Mouse (Mus musculus) cortical plate, adult 2 months (tissue): ENCODE measurements around the gene B4galt3. TPM values are rescaled to one million over a fixed set of nuclear protein-coding genes. Genes with fewer than 3 reads are reported as not detected.

Experiments used
- H3K27ac ChIP-seq: fragments of 200-500 bp; 2 replicates; pipeline ENCODE4 v1.5.1; 2012; ENCODE audit warnings: low read length, control low read depth, inconsistent platforms; ENCODE audit not compliant: insufficient read depth
- H3K4me1 ChIP-seq: fragments of 200-500 bp; 2 replicates; pipeline ENCODE4 v1.6.1; 2011; ENCODE audit warnings: low read length; ENCODE audit not compliant: control insufficient read depth, insufficient read depth
- H3K4me3 ChIP-seq: fragments of 200-500 bp; 2 replicates; pipeline ENCODE4 v1.5.1; 2011; ENCODE audit warnings: mild to moderate bottlenecking, low read length, control low read depth; ENCODE audit not compliant: insufficient read depth
- CTCF ChIP-seq: fragments of 200-500 bp; IDR thresholded peaks from 2 replicates; pipeline ENCODE4 v1.5.1; 2011; ENCODE audit warnings: mild to moderate bottlenecking, control low read depth, low read length; ENCODE audit not compliant: insufficient read depth; ENCODE audit errors: extremely low read depth
- POLR2A ChIP-seq: fragments of 200-500 bp; IDR thresholded peaks from 2 replicates; pipeline ENCODE4 v1.6.1; 2011; ENCODE audit warnings: mild to moderate bottlenecking, low read length, control low read depth; ENCODE audit not compliant: insufficient read depth; ENCODE audit errors: extremely low read depth
- polyA plus RNA-seq: library from polyadenylated mRNA; depleted of rRNA; stranded (reverse); fragments of >200 nt; gene quantifications from 2 replicates; pipeline ENCODE4 v1.2.3, GENCODE M21; 2012

Gene B4galt3
- polyA plus RNA-seq, 1 experiment: 73.7 TPM

- no peak overlapping the region for H3K27ac ChIP-seq
- peak overlapping the region; percentile 50 for H3K4me3 ChIP-seq
- TF ChIP-seq POLR2A: no peak
- TF ChIP-seq CTCF: peak; percentile 49
- peaks cover 1% of the 10 kb centered on the region; the same call in 1 of the 2 replicates for H3K4me1 ChIP-seq
Measured at GRCm38 (mm10) chr1:171281528-171281923, 11.4 kb downstream of the B4galt3 start.

GRCm38 (mm10) chr1:171282086-171282805 is 12.1 kb downstream of the B4galt3 start:
- TF ChIP-seq CTCF: no peak
- TF ChIP-seq POLR2A: no peak
- H3K27ac ChIP-seq: no peak overlapping the region
- H3K4me3 ChIP-seq: no peak overlapping the region
- H3K4me1 ChIP-seq: peaks cover 1% of the 10 kb centered on the region; the same call in 1 of the 2 replicates

GRCm38 (mm10) chr1:171283188-171284160 is 13.3 kb downstream of the B4galt3 start:
- peaks cover 4% of the 10 kb centered on the region; the same call in 1 of the 2 replicates for H3K4me1 ChIP-seq
- TF ChIP-seq CTCF: no peak
- TF ChIP-seq POLR2A: no peak
- H3K4me3 ChIP-seq: no peak overlapping the region
- H3K27ac ChIP-seq: no peak overlapping the region

GRCm38 (mm10) chr1:171284491-171284890 is 14.4 kb downstream of the B4galt3 start:
- TF ChIP-seq CTCF (no peak), POLR2A (no peak)
- no peak overlapping the region for H3K4me3 ChIP-seq
- peaks cover 4% of the 10 kb centered on the region; the same call in 1 of the 2 replicates for H3K4me1 ChIP-seq
- H3K27ac ChIP-seq: no peak overlapping the region

GRCm38 (mm10) chr1:171285096-171285892 is 15.2 kb downstream of the B4galt3 start:
- H3K4me3 ChIP-seq: no peak overlapping the region; the same call in 1 of the 2 replicates
- no peak overlapping the region for H3K27ac ChIP-seq
- peaks cover 4% of the 10 kb centered on the region; the same call in 1 of the 2 replicates for H3K4me1 ChIP-seq
- no peak for TF ChIP-seq CTCF

GRCm38 (mm10) chr1:171286517-171286916 is 16.4 kb downstream of the B4galt3 start:
- peaks cover 4% of the 10 kb centered on the region; the same call in 1 of the 2 replicates for H3K4me1 ChIP-seq
- peak overlapping the region; percentile 85; the same call in 1 of the 2 replicates for H3K4me3 ChIP-seq
- TF ChIP-seq CTCF: no peak
- TF ChIP-seq POLR2A: no peak
- no peak overlapping the region for H3K27ac ChIP-seq

GRCm38 (mm10) chr1:171287136-171288081 is 17.3 kb downstream of the B4galt3 start, which contains the start of gene Usp21:
Gene Usp21 (minus strand): TSS chr1:171287991.
- Histone ChIP-seq H3K4me3 (peak within 1 kb of the TSS; percentile 85), H3K4me1 (peaks cover 4% of the 10 kb centered on the region; the same call in 1 of the 2 replicates), H3K27ac (peak within 1 kb of the TSS; percentile 82)
- no peak; the same call in 1 of the 2 replicates for TF ChIP-seq POLR2A
- TF ChIP-seq CTCF: no peak

- TF ChIP-seq POLR2A: no peak
- TF ChIP-seq CTCF: no peak
- Histone ChIP-seq H3K4me1 (peaks cover 4% of the 10 kb centered on the region; the same call in 1 of the 2 replicates), H3K27ac (peak overlapping the region; percentile 79; the same call in 1 of the 2 replicates), H3K4me3 (peak overlapping the region; percentile 85)
Measured at GRCm38 (mm10) chr1:171288328-171288727, 18.2 kb downstream of the B4galt3 start.
